Mouse (Mus musculus): ENCODE results near the gene Klk1b3. TPM values are rescaled to one million over a fixed set of nuclear protein-coding genes. Genes with fewer than 3 reads are reported as not detected.

Klk1b3 gene
- total and polyA plus RNA-seq, 2 experiments from 2014 or later, result not detected

DNA sequence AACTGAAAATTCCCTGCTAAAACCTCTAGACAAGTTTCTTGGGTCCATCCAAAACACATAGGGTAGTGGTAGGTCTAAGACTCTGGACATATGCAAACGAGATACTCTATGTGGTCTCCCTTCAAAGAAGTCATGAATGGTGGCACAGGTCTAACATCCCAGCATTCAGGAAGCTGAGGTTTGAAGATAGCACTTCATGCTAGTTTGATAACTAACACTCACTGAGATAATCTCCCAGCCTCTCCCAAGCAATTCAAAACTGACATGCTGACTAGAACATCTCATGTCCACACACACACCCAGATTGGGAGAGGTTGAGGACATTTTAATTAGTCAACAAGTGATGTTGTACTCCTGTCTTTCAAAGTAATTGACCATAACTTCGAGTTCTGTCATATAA, 41.9 kb downstream of the Klk1b3 start:
- no peak for TF ChIP-seq CTCF (IDR thresholded peaks at IDR 0.05)
- no peak for DNase-seq (ENCODE audit: low spot score)

GRCm38 (mm10) chr7:44240712-44241111, 42.7 kb downstream of the Klk1b3 start:
- ATAC-seq (ENCODE audit: low FRiP score) (no peak), DNase-seq (ENCODE audit: low spot score) (no peak)
- no peak overlapping the region for H3K9ac ChIP-seq (replicated peaks; ENCODE audit: low read length, poor library complexity, severe bottlenecking)
- H3K27ac ChIP-seq (ENCODE audit: low read depth, low read length), result no peak overlapping the region
- no peak for TF ChIP-seq CTCF (IDR thresholded peaks at IDR 0.05)
- no peak overlapping the region for H3K4me3 ChIP-seq (ENCODE audit: low read depth, low read length)
- no peak overlapping the region for H3K4me2 ChIP-seq (ENCODE audit: low read depth, low read length, poor library complexity, severe bottlenecking)
- no peaks in the 10 kb centered on the region for H3K27me3 ChIP-seq (ENCODE audit: insufficient read depth, low read length)
- no peaks in the 10 kb centered on the region for H3K9me3 ChIP-seq (ENCODE audit: low read length)
- peaks cover 3% of the 10 kb centered on the region; the same call in 1 of the 2 replicates for H3K4me1 ChIP-seq (ENCODE audit: insufficient read depth, low read length)
- WGBS, result 68% methylated on average over 1 of the region's 1 CpGs
- no peaks in the 10 kb centered on the region for H3K36me3 ChIP-seq (ENCODE audit: insufficient read depth, low read length)

More for the DNA sequence above, 41.9 kb downstream of the Klk1b3 start:
- no peak overlapping the region for H3K27ac ChIP-seq (ENCODE audit: low read depth, low read length)
- ATAC-seq (ENCODE audit: low FRiP score), result no peak
- no peak overlapping the region for H3K4me3 ChIP-seq (ENCODE audit: low read depth, low read length)
- H3K4me1 ChIP-seq (ENCODE audit: insufficient read depth, low read length), result no peaks in the 10 kb centered on the region
- H3K4me2 ChIP-seq (ENCODE audit: low read depth, low read length, poor library complexity, severe bottlenecking), result no peak overlapping the region
- H3K36me3 ChIP-seq (ENCODE audit: insufficient read depth, low read length), result no peaks in the 10 kb centered on the region
- no peaks in the 10 kb centered on the region for H3K9me3 ChIP-seq (ENCODE audit: low read length)
- no peak overlapping the region for H3K9ac ChIP-seq (replicated peaks; ENCODE audit: low read length, poor library complexity, severe bottlenecking)
- 49% methylated on average over 2 of the region's 2 CpGs for WGBS
- H3K27me3 ChIP-seq (ENCODE audit: insufficient read depth, low read length), result no peaks in the 10 kb centered on the region

DNA sequence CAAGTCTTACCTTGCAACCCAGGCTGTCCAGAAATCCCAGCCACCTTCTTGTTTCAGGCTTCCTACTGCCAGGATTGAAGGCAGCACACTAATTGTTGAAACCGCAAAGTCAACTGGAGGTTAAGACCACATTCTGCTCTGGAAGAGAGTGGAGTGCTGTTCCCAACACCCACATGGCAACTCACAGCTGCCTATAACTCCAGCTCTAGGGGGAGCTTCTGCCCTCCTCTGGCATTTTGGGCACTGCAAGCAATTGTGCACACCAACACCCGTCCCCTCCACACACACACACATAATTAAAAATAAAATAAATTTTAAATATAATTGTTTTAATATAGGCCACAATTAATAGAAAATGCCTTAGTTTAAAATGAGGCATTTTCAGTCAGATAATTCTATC, 43.2 kb downstream of the Klk1b3 start:
- DNase-seq (ENCODE audit: low spot score), result no peak
- H3K4me1 ChIP-seq (ENCODE audit: insufficient read depth, low read length), result peaks cover 3% of the 10 kb centered on the region; the same call in 1 of the 2 replicates
- no peaks in the 10 kb centered on the region for H3K9me3 ChIP-seq (ENCODE audit: low read length)
- H3K27me3 ChIP-seq (ENCODE audit: insufficient read depth, low read length), result no peaks in the 10 kb centered on the region
- H3K9ac ChIP-seq (replicated peaks; ENCODE audit: low read length, poor library complexity, severe bottlenecking), result no peak overlapping the region
- no peak for TF ChIP-seq CTCF (IDR thresholded peaks at IDR 0.05)
- H3K4me3 ChIP-seq (ENCODE audit: low read depth, low read length), result no peak overlapping the region
- H3K36me3 ChIP-seq (ENCODE audit: insufficient read depth, low read length), result no peaks in the 10 kb centered on the region
- WGBS, result 69% methylated on average over 2 of the region's 2 CpGs
- ATAC-seq (ENCODE audit: low FRiP score), result no peak
- no peak overlapping the region for H3K4me2 ChIP-seq (ENCODE audit: low read depth, low read length, poor library complexity, severe bottlenecking)
- no peak overlapping the region for H3K27ac ChIP-seq (ENCODE audit: low read depth, low read length)

- WGBS, result 43% methylated on average over 1 of the region's 1 CpGs
- H3K9ac ChIP-seq (replicated peaks; ENCODE audit: low read length, poor library complexity, severe bottlenecking), result no peak overlapping the region
- H3K36me3 ChIP-seq (ENCODE audit: insufficient read depth, low read length), result peaks cover under 1% of the 10 kb centered on the region
- DNase-seq (ENCODE audit: low spot score), result no peak
- no peaks in the 10 kb centered on the region for H3K27me3 ChIP-seq (ENCODE audit: insufficient read depth, low read length)
- peaks cover 7% of the 10 kb centered on the region; the same call in 1 of the 2 replicates for H3K4me1 ChIP-seq (ENCODE audit: insufficient read depth, low read length)
- H3K27ac ChIP-seq (ENCODE audit: low read depth, low read length), result no peak overlapping the region
- no peak for ATAC-seq (ENCODE audit: low FRiP score)
- no peaks in the 10 kb centered on the region for H3K9me3 ChIP-seq (ENCODE audit: low read length)
- H3K4me3 ChIP-seq (ENCODE audit: low read depth, low read length), result no peak overlapping the region
- TF ChIP-seq CTCF (IDR thresholded peaks at IDR 0.05), result no peak
- no peak overlapping the region for H3K4me2 ChIP-seq (ENCODE audit: low read depth, low read length, poor library complexity, severe bottlenecking)
Observed at GRCm38 (mm10) chr7:44244080-44244479, 46.1 kb downstream of the Klk1b3 start.

DNA sequence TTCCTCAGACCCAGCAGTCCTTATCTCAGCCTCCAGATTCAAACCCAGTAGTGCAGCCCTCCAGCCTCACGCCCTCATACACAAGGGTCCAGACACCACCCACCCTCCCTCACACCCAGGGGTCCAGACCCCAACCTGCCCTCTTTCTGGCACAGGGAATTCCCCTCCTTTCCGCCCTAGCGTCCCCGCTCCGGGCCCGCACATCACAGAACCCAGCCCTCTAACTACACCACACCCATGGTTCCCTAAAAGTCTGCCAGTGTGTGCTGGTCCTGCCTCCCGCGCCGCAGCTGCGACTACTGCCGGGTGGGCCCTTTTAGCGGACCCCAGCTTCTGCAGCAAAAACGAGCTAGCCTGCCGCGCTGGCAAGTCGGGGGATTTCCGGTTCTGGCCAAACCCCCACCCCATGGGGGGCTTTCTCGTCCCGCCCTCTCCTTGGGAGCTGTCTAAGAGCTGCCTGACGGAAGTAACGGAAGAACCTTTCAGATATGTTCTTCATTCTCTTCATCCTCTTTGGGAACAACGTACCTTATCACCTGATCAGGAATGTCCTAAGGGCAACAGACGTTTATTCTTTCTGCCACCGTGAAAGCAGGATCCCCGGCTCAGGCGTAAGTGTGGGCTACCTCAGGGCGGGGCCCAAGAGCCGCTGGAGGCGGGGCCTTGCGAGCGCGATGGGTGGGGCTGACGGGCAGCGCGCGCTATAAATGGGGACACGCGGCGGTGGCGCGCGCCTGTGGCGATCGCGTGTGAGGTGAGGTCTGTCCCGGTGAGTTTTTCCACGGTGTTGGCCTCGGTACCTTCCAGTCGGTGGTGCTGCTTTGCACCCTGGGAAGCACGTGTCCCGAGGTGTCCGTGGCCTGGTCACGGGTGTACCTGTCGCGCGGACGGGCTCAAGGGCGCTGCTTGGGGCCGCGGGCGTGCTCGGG, 48.3 kb downstream of the Klk1b3 start, which contains the start of the genes 1700028J19Rik and 2410002F23Rik:
Gene 1700028J19Rik (minus strand): TSS at position 641 of the 929 bp plus-strand sequence.
Gene 2410002F23Rik (plus strand): TSS at position 668 of the 929 bp plus-strand sequence.
- WGBS, result under 1% methylated on average over 61 of the region's 62 CpGs
- TF ChIP-seq CTCF (IDR thresholded peaks at IDR 0.05), result no peak
- peak within 1 kb of the TSS; percentile 100 for H3K9ac ChIP-seq (replicated peaks; ENCODE audit: low read length, poor library complexity, severe bottlenecking)

DNA sequence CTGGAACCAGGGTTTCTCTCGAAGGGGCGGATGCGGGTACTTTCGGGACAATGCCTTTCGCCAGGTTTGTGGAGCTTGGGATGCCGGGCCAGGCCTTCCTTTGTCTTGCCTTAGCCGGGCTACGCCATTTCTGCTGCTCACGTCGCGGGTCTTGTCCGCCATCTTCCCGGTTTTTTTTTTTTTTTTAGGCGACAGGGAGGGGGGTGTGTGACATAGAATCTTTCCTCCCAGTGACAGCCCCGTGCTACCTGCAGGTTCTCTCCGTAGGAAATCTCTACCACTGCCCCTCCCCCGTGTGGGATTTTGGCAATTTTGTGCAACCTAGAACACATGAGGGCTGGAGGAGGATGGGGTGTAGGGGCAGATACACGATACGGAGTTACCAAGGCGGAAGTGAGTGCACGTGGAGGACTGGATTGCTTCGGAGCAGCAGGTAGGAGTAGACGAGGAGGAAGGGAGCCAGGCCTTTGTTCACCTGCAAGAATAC, 49.0 kb downstream of the Klk1b3 start:
- peak overlapping the region; percentile 100 for H3K9ac ChIP-seq (replicated peaks; ENCODE audit: low read length, poor library complexity, severe bottlenecking)
- ATAC-seq (ENCODE audit: low FRiP score) (peak; percentile 56), DNase-seq (ENCODE audit: low spot score) (peak; percentile 69)
- no peaks in the 10 kb centered on the region for H3K27me3 ChIP-seq (ENCODE audit: insufficient read depth, low read length)
- under 1% methylated on average over 23 of the region's 23 CpGs for WGBS
- peak overlapping the region; percentile 83 for H3K4me3 ChIP-seq (ENCODE audit: low read depth, low read length)
- peak overlapping the region; percentile 86 for H3K4me2 ChIP-seq (ENCODE audit: low read depth, low read length, poor library complexity, severe bottlenecking)
- no peaks in the 10 kb centered on the region for H3K9me3 ChIP-seq (ENCODE audit: low read length)
- peaks cover 16% of the 10 kb centered on the region for H3K36me3 ChIP-seq (ENCODE audit: insufficient read depth, low read length)
- no peak for TF ChIP-seq CTCF (IDR thresholded peaks at IDR 0.05)
- H3K4me1 ChIP-seq (ENCODE audit: insufficient read depth, low read length), result peaks cover 7% of the 10 kb centered on the region; the same call in 1 of the 2 replicates
- peak overlapping the region; percentile 100 for H3K27ac ChIP-seq (ENCODE audit: low read depth, low read length)

More for the DNA sequence above, 48.3 kb downstream of the Klk1b3 start, which contains the start of the genes 1700028J19Rik and 2410002F23Rik:
- H3K9me3 ChIP-seq (ENCODE audit: low read length), result no peaks in the 10 kb centered on the region
- peak; percentile 89 for ATAC-seq (ENCODE audit: low FRiP score)
- peak within 1 kb of the TSS; percentile 83 for H3K4me3 ChIP-seq (ENCODE audit: low read depth, low read length)
- peak; percentile 97 for DNase-seq (ENCODE audit: low spot score)
- peaks cover 7% of the 10 kb centered on the region; the same call in 1 of the 2 replicates for H3K4me1 ChIP-seq (ENCODE audit: insufficient read depth, low read length)
- peak within 1 kb of the TSS; percentile 100 for H3K27ac ChIP-seq (ENCODE audit: low read depth, low read length)
- no peaks in the 10 kb centered on the region for H3K27me3 ChIP-seq (ENCODE audit: insufficient read depth, low read length)
- peak within 1 kb of the TSS; percentile 86 for H3K4me2 ChIP-seq (ENCODE audit: low read depth, low read length, poor library complexity, severe bottlenecking)
- H3K36me3 ChIP-seq (ENCODE audit: insufficient read depth, low read length), result peaks cover 16% of the 10 kb centered on the region
